Mouse (Mus musculus) megakaryocyte, embryonic 14.5 days (primary cell): Measurements from ENCODE around the gene Ache.
A peak's percentile ranks its signal among the peaks of the same experiment; 100 is the strongest.

Experiments used
- FLI1 ChIP-seq: IDR thresholded peaks from 2 replicates; pipeline ENCODE4 v1.6.1; 2012; ENCODE audit warnings: low read length, inconsistent platforms, mixed read lengths
- GATA1 ChIP-seq: IDR thresholded peaks from 3 replicates; pipeline ENCODE4 v1.6.1; 2012; ENCODE audit warnings: mixed read lengths, low read length, inconsistent platforms, borderline replicate concordance

DNA sequence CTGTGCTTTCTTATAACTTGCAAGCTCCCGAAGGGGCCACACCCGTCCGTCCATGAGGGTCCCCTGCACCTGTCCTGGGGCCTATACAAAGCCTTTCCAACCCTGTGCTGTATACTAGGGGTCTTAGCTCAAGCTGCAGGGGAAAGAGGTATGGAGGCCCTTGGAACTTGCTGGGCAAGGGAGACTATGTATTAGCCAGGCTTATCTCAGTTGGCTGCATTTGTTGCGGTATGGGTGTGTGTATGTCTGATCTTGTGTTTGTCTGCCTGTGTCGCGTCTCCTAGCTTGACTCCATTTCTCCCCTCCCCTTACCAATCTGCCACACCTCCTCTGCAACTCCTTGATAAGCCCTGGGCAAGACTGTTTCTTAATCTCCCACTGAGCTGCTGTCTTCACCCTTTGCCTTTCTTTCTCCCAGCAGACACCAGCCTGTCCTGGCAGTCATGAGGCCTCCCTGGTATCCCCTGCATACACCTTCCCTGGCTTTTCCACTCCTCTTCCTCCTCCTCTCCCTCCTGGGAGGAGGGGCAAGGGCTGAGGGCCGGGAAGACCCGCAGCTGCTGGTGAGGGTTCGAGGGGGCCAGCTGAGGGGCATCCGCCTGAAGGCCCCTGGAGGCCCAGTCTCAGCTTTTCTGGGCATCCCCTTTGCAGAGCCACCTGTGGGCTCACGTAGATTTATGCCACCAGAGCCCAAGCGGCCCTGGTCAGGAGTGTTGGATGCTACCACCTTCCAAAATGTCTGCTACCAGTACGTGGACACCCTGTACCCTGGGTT is 2.5 kb downstream of the Ache start:
- TF ChIP-seq GATA1 = peak; percentile 48; the same call in 1 of the 3 replicates
- TF ChIP-seq FLI1 = no peak
